Mouse (Mus musculus): Measurements from ENCODE around the gene Irx4. TPM values are rescaled to one million over a fixed set of nuclear protein-coding genes. Genes with fewer than 3 reads are reported as not detected.

Gene Irx4
- polyA plus RNA-seq, 1 experiment from 2014 or later, result 0.44 TPM

- Histone ChIP-seq H3K4me3 (ENCODE audit: low read length) (peak overlapping the region; percentile 20), H3K4me1 (ENCODE audit: control insufficient read depth, insufficient read depth, low read length) (peaks cover 9% of the 10 kb centered on the region; the same call in 1 of the 2 replicates), H3K36me3 (ENCODE audit: control insufficient read depth, insufficient read depth, low read length) (no peaks in the 10 kb centered on the region), H3K9me3 (ENCODE audit: control insufficient read depth, low read length) (no peaks in the 10 kb centered on the region), H3K27ac (ENCODE audit: low read length) (peak overlapping the region; percentile 76), H3K9ac (ENCODE audit: low read depth, low read length) (no peak overlapping the region), H3K27me3 (replicated peaks; ENCODE audit: control insufficient read depth, insufficient read depth, low read length) (no peaks in the 10 kb centered on the region), H3K4me2 (ENCODE audit: low read depth, low read length) (peak overlapping the region; percentile 43)
- 41% methylated on average over 8 of the region's 8 CpGs for WGBS
- peak; percentile 84 for ATAC-seq
These were observed 45.3 kb downstream of the Irx4 start for GRCm38 (mm10) chr13:73305398-73306084.

DNA sequence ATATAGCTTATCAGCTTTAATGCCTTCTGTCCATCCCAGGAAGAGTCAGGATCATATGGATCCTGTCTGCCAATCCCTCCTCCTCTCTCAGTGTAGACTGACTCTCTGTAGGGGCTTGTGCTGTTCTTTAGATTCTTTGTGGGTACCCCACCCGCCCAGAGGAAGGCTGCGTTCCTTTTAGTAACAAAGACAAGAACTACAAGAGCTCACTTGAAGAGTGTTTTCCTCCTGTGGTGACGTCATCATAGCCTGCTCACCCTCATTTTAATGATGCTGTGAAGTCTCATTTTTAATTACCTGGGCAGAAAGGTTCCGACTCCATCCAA lies 45.8 kb downstream of the Irx4 start:
- H3K4me2 ChIP-seq (ENCODE audit: low read depth, low read length), result no peak overlapping the region
- peaks cover 9% of the 10 kb centered on the region; the same call in 1 of the 2 replicates for H3K4me1 ChIP-seq (ENCODE audit: control insufficient read depth, insufficient read depth, low read length)
- H3K27ac ChIP-seq (ENCODE audit: low read length), result no peak overlapping the region
- no peak for ATAC-seq
- 61% methylated on average over 4 of the region's 4 CpGs for WGBS
- H3K27me3 ChIP-seq (replicated peaks; ENCODE audit: control insufficient read depth, insufficient read depth, low read length), result no peaks in the 10 kb centered on the region
- no peak overlapping the region for H3K9ac ChIP-seq (ENCODE audit: low read depth, low read length)
- no peaks in the 10 kb centered on the region for H3K36me3 ChIP-seq (ENCODE audit: control insufficient read depth, insufficient read depth, low read length)
- H3K9me3 ChIP-seq (ENCODE audit: control insufficient read depth, low read length), result no peaks in the 10 kb centered on the region
- H3K4me3 ChIP-seq (ENCODE audit: low read length), result no peak overlapping the region

DNA sequence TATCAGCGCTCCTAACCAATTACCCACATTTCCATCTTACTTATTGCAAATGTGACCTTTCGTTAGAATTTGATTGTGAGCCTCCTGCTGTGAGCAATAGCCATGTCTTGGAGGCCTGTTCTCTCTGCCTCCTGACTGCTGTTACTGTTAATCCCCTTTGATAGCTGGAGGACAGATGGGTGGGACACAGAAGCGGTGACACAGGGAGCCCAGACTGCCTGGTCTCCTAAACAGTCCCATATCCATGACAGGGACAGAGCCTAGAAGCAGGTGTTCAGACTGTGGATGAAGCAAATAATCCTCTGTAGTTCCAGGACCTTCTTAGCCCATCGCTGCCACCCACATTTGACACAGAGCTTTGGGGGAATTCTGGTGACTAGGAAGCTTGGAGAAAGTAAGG lies 46.2 kb downstream of the Irx4 start:
- Histone ChIP-seq H3K36me3 (ENCODE audit: control insufficient read depth, insufficient read depth, low read length) (no peaks in the 10 kb centered on the region), H3K4me3 (ENCODE audit: low read length) (no peak overlapping the region), H3K4me2 (ENCODE audit: low read depth, low read length) (no peak overlapping the region), H3K27me3 (replicated peaks; ENCODE audit: control insufficient read depth, insufficient read depth, low read length) (no peaks in the 10 kb centered on the region), H3K4me1 (ENCODE audit: control insufficient read depth, insufficient read depth, low read length) (peaks cover 9% of the 10 kb centered on the region; the same call in 1 of the 2 replicates), H3K9ac (ENCODE audit: low read depth, low read length) (no peak overlapping the region), H3K27ac (ENCODE audit: low read length) (no peak overlapping the region), H3K9me3 (ENCODE audit: control insufficient read depth, low read length) (no peaks in the 10 kb centered on the region)
- WGBS, result 69% methylated on average over 4 of the region's 4 CpGs
- ATAC-seq, result no peak

- WGBS, result 28% methylated on average over 8 of the region's 8 CpGs
- H3K27ac ChIP-seq (ENCODE audit: low read length), result no peak overlapping the region
- no peak overlapping the region for H3K4me3 ChIP-seq (ENCODE audit: low read length)
- no peaks in the 10 kb centered on the region for H3K27me3 ChIP-seq (replicated peaks; ENCODE audit: control insufficient read depth, insufficient read depth, low read length)
- no peak overlapping the region for H3K4me2 ChIP-seq (ENCODE audit: low read depth, low read length)
- H3K4me1 ChIP-seq (ENCODE audit: control insufficient read depth, insufficient read depth, low read length), result peaks cover 4% of the 10 kb centered on the region; the same call in 1 of the 2 replicates
- H3K9me3 ChIP-seq (ENCODE audit: control insufficient read depth, low read length), result no peaks in the 10 kb centered on the region
- ATAC-seq, result peak; percentile 76
- H3K9ac ChIP-seq (ENCODE audit: low read depth, low read length), result no peak overlapping the region
- no peaks in the 10 kb centered on the region for H3K36me3 ChIP-seq (ENCODE audit: control insufficient read depth, insufficient read depth, low read length)
These were observed 50.1 kb downstream of the Irx4 start for GRCm38 (mm10) chr13:73310183-73310929.

Other genes with a start within 250 kb of the Irx4 start
- gene Mrpl36, start 68.0 kb downstream of the Irx4 start, polyA plus RNA-seq (2015; fragmentation: Nextera tagmentation; extraction: Ambion mirVana), result 152 and 158 TPM in 2 replicates
- gene Ndufs6, start 68.1 kb downstream of the Irx4 start, polyA plus RNA-seq (2015; fragmentation: Nextera tagmentation; extraction: Ambion mirVana), result 516 and 539 TPM in 2 replicates
- gene Lpcat1, start 206.7 kb downstream of the Irx4 start, polyA plus RNA-seq (2015; fragmentation: Nextera tagmentation; extraction: Ambion mirVana), result 13.2 and 15.5 TPM in 2 replicates